Mouse (Mus musculus) thymus, postnatal 4 days (tissue): ENCODE results near the gene Syne4.

Source experiments
- DNase-seq: peaks from one replicate; pipeline ENCODE4 v3.0.0; 2021

Syne4 gene

DNA sequence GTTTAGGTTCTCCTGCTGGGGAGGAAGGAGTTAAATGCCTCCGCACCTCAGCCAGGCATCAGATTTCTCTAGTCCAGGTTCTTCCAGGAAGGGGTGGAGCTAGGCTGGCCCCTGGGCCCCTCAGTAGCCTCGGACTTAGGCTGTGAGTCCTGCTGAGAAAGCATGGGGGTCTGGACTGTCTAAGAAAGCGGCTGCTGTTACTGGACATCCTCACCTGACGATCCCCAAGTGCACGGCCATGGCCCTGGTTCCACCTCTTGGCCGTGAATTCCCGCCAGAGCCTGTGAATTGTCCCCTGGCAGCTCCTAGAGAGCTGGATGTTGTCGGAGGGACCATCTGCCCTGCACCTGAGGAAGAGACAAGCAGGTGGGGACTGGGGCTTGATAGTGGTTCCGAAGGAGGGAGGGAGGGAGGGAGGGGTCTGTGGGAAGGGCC lies at the start of gene Syne4:
TSS of gene Syne4 (plus strand) at position 87 of the 435 bp plus-strand sequence.
- no peak for DNase-seq

DNA sequence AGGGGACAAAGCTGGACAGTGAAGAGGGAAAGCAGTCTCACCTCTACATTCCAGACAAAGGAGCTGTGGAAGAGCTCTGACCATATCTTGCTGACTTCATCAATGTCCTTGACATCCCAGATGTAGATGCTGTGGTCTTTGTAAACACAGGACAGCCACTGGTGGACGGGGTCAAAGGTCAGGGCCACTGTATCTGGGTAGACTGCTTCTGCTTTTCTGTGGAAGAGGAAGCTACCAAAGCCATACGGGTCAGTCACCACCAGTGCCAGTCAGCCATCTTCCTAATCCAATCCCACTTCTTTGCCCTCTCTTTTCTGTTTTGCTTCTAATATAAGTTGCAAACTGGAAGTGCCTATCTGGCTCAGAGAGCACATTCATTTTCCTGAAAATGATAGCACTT lies 49.6 kb upstream of the Syne4 start:
- no peak for DNase-seq

DNA sequence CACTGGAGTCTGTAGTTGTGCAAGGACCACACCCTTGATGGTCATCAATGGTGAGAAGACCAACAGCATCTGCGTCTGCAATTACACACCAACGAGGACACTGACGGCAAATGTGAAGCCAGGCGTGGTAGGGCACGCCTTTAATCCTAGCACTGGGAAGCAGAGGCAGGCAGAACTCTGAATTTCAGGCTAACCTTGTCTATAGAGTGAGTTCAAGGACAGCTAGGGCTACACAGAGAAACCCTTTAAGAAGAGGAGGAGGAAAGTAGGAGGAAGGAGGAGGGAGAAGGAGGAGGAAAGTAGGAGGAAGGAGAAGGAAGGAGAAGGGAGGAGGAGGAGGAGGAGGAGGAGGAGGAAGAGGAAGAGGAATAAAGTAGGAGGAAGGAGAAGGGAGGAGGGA lies 49.1 kb upstream of the Syne4 start:
- no peak for DNase-seq

DNA sequence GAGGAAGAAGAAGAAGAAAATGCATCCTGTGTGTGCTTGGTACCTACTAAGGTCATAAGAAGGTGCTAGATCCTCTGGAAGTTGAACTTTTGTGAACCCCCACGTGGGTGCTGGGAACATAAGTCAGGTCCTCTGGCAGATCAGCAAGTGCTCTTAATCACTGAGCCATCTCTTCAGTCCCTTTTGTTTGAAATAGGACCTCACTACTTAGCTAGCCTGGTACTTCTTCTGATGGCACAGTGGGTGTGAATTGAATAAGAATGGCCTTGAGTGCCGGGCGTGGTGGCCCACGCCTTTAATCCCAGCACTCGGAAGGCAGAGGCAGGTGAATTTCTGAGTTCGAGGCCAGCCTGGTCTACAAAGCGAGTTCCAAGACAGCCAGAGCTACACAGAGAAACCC lies 48.7 kb upstream of the Syne4 start:
- no peak for DNase-seq

DNA sequence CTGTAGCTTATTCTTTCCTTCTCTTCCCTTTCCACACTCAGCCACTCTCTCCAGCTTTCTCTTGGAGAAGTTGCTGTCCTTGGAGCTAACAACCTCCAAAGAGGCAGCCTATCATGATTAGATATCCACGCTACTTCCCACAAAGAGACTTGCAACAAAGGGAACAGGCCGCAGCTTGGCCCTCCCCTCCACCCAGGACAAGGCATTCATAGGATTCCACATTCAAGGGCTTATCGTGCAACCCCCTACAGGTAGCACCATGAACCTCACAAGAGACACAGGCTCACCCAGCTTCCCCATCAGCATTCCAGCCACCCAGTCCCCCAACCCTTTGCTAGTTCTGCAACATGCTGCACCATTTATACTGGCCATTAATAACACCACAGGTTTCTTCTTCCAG lies 47.8 kb upstream of the Syne4 start:
- no peak for DNase-seq

DNA sequence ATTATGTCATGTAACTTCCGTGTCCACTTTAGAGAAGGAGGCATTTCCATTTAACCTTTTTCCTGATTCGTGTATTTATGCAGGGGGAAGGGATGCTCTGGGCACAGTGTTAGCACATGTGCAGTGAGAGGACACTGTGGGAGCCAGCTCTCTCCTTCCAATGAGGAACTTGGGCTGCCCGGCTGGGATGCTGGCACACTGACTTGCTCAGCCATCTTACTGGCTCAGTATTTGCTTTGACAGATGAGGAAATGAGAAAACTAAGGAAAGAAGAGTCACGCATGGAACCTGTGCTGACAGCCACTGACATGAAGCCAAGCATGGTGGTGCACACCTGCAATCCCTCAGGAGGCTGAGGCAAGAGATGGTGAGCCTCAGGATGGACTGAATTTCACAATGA lies 45.0 kb upstream of the Syne4 start:
- no peak for DNase-seq

DNA sequence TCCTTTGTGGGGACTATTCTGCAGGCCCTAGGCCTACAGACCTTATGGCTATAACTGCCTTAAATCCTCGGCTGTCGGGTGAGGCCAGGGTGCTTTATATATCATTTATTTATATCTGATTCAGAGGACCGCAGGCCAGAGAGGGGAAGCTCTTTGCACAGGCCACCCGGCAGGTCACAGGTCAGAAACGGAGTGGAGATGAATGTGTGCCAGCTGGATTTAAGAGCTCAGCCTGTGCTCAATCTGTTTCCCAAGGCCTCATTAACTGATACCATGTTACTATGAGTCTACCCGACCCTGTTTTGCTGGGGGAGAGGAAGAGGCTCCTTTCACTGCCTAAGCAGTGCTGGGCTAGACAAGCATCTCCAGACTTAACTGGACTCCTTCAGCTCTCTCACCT lies 40.2 kb upstream of the Syne4 start:
- no peak for DNase-seq

DNA sequence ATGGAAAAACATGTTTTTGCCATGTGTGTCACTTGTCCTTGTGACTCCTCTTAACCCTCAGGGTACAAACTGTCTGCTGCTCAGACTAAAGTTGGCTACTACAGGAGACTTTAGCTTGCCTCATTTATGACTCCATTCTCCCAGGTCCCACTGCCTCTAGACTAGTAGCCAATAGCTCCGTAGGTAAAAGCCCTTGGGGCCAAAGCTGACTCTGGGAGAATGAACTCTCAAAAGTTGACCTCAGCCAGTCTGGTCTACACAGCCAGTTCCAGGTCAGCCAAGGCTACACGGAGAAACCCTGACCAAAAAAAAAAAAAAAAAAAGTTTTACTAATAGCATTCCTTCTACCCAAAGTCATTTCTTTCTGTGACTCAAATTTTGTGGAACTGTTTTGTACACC lies 35.7 kb upstream of the Syne4 start:
- DNase-seq = no peak

DNA sequence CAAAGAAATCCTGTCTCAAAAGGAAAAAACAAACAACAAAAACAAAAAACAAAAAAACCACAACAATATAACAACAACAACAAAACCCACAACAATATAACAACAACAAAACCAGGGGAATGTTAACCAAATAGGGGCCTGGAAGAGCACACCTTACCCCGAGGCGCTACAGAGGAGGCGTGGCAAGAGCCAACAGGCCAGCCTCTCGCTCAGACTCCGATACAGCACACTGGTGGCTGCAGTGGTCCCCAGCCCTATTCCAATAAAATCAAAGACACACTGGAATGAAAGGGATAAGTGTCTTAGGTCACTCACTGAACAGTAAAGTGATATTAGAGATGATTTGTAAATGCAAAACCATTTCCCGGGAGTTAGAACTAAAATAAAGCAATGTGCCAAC lies 35.1 kb upstream of the Syne4 start:
- no peak for DNase-seq

DNA sequence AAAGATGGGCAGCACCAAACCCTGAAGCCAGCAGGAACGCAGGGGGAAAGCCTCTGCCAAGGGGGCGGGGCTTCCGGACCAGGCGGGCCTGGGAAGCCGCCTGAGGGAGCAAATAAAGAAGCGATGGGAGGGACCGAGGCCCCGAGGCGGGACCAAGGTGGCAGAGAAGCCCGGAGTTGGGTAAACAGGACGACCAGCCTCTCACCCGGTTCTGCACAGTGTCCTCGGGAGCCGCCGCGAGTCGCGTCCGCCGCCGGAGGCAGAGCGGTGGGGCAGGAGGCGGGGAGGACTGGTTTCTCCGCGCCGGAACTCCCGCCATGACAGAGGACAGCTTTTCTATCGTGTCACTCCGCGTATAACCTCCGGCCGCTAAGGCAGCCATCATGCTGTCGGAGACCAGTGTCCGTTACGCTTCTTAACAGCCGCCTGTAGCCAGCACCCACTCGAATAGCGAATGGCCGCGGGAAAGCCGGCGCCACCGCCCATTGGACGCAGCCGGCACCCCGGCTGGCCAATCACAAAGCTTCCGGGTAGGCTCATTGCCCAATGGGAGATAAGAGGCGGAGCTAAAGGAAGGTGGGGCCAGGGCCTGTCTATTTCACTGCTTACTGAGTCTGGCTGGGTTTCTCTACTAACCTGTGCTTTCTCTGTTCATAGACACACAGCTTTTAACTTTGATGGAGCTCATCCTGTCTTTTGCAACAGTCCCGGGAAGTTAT lies 34.5 kb upstream of the Syne4 start, which contains the start of the genes Thap8 and Wdr62:
TSS of gene Thap8 (plus strand) at position 144 of the 719 bp plus-strand sequence.
TSS of gene Wdr62 (minus strand) at position 469 of the 719 bp plus-strand sequence.
- peak; percentile 92 for DNase-seq

DNA sequence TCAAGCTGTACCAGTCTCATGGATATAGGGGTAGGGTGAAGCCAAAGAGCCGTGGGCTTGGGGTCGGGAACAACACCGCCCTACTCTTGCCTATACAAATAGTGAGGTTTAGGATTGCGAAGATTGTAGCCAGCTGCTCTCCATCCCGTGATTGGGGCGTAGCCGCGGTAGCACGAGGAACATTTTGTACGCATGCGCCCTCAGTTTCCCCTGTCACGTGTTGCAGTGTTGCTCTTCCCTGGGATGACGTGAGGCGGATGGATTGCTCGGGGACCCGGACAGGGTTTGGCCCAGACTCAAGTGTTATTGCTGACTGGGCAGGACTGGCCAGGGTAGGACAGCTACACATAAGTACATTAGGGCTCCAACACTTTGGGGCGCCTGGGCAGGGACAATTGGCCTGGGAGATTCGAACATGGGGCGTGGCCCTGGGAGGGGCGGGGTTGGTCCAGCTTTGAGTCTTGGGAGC lies 33.9 kb upstream of the Syne4 start:
- DNase-seq = peak; percentile 78

DNA sequence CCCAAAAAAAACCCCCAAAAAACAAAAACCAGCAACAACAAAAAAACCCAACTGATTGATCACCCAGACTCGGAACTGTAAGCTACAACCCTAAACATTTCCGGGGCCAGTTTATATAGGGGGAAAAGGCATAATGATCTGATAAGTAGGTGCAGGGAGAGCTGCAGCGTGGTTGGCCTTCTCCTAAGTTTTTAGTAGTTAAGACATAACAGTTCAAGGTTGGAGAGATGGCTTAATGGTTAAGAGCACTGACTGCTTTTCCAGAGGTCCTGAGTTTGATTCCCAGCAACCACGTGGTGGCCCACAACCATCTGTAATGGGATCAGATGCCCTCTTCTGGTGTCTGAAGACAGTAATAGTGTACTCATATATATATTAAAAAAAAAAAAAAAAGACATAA lies 33.1 kb upstream of the Syne4 start:
- no peak for DNase-seq

DNA sequence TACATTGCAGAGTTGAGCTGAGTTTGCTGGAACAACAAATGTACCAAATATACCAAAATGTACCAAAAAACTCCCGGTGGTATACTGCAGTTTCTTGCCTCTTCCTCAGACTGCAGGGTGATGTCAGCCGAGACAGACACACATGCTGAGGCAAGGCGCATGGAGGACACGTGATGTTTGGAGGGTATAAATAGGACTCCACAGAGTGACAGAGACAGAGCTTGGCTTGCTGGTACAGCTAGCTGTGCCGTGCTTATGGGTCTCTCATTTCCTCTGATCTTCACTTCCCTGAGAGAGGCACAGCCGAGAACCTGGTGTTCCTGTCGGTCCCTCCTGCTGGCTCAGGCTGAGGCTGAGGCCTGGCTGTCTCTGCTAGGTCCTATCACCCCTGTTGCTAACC lies 31.9 kb upstream of the Syne4 start:
- no peak for DNase-seq

DNA sequence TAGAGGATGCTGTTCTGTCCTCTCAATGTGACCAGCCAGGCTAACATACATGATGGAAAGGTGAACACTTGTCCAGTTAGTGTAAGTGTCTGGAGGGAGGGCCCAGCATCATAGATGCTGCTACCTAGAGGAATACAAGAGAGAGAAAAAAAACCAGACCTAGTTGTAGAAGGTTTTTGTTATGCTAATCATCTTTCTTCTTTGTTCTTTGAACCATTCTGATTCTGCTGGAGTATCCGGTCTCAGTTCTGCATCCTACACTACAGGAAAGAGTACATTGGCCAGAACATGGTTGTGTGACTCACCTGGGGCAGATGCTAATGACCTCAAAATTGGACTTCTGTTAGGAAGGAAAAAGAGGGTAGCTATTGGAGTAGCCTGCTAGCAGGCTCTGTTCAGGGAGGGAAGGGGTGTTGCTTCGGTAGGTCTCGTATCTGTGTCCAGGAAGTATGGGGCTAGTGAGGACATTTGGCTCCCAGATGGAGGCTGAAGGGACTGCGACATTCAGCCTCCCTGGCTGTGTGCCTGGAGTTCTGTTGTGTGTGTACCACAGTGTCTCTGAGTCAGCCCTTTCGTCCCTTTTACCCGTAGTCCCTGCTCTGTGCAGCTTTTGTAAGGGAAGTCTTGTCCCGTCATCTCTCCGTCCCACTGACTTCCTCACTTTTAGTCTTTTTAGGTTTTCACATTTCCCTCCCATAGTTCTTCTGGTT lies 27.8 kb upstream of the Syne4 start:
- no peak for DNase-seq

DNA sequence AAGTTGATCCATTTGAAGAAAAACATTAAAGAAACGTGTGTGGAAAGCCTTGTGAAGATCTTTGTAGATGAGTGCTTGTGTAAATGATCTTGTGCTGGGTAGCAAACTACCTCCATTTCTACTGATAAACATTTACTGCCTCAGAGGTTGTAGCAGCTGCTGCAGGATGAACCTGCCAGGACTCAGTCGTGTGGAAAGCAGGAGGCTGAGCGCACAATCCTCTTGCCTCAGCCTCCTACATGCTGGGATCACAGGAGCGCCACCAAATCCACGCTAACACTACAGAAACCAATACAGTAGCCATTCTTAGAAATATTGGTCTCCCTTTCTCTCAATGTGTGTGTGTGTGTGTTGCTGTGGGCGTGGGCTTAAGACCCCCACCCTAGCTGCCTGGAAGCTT lies 26.6 kb upstream of the Syne4 start:
- no peak for DNase-seq

DNA sequence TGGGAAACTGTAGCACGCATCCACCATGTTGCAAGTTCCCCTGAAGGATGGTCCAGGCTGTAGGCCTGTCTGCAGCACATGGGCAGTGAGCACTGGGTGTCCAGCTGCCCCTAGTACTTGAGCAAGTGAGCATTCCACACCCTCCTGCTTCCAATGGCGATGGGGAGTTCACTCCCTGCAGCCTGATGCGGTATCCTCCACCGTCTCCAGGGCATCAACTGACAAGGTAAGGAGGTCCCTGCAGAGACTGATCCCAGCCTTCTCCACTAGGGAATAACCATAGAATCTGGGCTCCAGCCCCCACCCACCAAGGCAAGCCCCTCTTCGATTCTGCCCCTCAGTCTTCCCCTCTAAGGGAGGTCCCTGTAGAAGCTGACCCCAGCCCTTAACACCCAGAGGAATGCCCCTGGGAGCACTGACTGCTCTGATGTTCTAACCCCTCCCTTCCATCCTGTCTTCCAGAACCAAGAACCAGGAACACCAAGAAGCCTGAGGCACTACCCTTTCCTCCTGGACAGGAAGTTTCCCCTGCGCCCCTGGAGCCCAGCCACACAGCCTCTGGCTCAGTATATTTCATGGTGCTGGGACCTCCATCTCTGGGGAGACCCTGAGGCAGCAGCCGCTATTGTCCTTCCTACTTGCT lies 25.4 kb upstream of the Syne4 start:
- DNase-seq = no peak

DNA sequence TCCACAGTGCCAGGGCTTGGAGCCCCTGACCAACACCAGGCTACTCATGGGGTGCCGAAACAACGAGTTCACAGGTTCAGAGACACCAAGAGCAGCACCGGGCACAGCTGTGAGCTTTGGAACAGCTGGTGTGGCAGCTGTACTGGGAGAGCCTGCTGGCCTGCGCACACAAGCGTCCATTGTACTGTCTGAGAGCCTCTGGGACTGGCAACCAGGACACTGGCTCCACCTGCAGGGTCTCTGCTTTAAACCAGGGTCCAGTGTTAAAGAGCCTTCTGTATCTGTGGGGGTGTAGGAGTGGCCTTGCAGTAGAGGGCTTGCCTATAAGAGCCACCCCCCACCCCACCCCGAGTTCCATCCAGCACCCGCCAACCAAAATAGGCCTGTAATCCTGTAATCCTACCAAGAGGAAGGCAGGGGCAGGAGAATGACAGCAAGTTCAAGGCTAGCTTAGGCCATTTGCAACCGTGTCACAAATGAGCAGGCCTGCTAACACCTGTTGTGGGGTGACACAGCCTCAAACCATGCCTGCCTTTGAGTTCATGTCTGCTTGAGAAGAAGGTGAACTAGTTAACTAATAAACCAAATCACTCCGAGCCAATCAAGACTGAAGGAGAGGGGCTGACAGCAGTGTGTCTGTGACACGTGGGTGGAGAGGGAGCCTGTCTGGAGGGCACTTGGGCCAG lies 24.8 kb upstream of the Syne4 start:
- DNase-seq = no peak

DNA sequence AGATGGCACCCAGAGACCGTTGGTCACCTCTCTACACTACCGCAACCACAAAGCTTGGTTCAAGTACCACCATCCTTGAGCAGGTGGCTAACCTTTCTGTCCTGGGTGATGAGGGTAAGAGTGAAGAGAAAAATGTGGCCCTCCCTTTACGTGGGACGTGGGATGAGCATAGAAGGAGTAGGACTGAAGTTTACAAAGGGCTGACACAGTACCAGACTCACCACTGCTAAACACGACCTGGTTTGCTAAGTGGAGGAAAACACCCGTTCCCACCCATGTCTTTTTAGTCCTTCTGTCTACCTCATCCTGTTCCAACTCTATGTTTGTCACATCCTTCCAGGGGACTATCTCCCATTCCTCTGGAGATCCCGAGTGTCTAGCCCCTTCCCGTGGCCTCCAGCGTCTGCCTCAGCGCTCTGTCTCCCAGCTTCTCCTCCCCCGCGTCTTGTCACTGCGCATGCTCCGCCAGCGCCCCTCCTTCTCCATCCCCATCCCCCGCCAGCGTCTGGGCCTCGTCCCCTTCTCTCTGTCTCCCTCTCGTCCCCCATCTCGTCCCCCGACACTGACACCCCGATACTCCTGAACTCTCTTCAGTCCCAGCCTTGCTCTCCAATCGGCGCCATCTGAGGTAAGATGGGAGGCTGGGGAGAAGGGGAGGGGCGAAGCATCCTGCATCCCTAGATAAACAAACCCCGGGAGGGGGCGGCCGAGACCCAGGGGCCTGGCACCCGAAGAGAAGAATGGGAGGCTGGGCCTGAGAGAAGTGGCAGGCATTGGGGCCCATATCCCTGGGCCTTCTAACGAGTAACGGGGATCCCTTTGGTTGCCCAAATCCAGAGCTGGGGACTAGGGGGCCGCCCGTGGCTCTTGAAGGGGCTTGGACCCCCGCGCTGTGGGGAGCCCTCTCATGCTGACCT lies 23.1 kb upstream of the Syne4 start, which contains the start of gene Clip3:
TSS of gene Clip3 (plus strand) at position 514 of the 917 bp plus-strand sequence.
- DNase-seq = peak; percentile 69

DNA sequence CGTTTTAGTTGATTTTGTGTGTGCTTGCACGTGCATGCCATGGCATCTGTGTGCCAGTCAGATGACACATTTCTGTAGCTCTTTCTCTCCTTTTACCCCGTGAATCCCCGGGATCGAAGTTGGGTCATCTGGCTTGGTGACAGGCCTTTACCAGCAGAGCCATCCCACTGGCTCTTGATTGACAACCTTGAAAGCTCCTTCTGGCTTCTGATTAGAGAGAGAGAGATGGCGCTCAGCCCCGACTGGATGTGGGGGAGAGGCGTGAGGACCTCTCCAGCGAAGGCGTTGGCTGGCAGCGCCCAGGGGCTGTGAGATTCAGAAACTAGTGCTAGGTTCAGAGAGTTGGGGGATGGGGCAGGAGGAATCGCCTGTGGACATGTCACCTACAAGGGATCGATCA lies 20.8 kb upstream of the Syne4 start:
- no peak for DNase-seq

DNA sequence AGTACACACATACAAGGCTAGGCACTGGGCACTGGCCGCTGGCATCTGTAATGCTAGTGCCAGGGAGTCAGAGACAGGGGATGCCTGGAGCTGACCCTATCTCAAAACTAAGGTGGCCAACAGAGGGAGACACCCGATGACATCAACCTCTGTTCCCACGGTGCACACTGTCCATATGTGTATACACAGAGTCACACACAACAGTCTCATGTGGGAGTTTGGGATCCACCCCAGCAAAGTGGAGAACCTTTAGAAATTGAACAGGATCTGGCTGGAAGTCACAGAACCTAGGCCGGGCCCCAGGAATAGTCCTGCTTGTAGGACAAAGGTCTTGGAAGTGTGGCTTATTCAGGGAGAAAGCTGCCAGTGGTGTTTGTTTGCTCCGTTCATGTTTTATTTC lies 20.3 kb upstream of the Syne4 start:
- no peak for DNase-seq

DNA sequence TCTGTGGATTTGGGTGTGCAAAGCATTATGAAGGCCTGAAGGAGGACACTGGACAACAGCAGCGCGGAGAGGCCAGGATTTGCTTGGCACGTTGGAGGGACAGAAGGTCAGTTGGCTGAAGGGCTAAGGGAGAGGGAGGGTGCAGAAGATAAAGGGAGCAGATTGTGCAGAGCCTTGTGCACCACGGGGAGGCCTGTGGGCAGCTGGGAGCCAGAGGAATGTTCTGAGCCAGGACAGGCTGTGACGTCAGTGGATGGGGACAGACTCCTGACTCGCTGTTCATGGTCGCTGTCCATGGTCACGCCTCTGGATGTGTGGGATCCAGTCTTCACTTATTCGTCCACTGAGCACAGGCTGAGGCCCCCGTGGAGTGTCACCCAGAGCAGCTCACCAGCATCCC lies 19.5 kb upstream of the Syne4 start:
- no peak for DNase-seq

DNA sequence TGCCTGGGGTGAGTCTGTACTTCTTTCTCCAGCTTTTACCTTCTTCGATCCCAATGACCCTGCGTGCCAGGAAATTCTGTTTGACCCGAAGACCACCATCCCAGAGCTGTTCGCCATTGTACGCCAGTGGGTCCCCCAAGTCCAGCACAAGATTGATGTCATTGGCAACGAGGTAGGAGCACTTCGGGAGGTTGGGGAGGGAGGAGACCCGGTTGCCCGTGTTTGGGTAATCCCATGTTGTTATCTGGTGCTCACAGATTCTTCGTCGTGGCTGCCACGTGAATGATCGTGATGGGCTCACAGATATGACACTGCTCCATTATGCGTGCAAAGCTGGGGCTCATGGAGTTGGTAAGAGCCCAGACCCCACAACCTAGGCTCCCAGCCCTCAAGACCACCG lies 17.8 kb upstream of the Syne4 start:
- DNase-seq = no peak
